Mouse (Mus musculus) kidney, embryonic 15.5 days (tissue): ENCODE results near the gene Atrnl1. TPM values are rescaled to one million over a fixed set of nuclear protein-coding genes. Genes with fewer than 3 reads are reported as not detected.
A peak's percentile ranks its signal among the peaks of the same experiment; 100 is the strongest.

Experiments
- ATAC-seq: fragments of 200-750 bp; cut with Nextera tagmentation; replicated peaks from 2 replicates; pipeline ENCODE4 v1.8.0; 2017; ENCODE audit warnings: moderate TSS enrichment; ENCODE audit not compliant: low FRiP score
- H3K27ac ChIP-seq: fragments of 300-500 bp; sonication (generic); 2 replicates; pipeline ENCODE4 v1.5.1; 2015; ENCODE audit warnings: mild to moderate bottlenecking, inconsistent platforms
- H3K27me3 ChIP-seq: fragments of 300-500 bp; sonication (generic); 2 replicates; pipeline ENCODE4 v1.6.1; 2015; ENCODE audit warnings: inconsistent platforms
- H3K36me3 ChIP-seq: fragments of 300-500 bp; sonication (generic); 2 replicates; pipeline ENCODE4 v1.6.1; 2015; ENCODE audit warnings: inconsistent platforms
- H3K4me1 ChIP-seq: fragments of 300-500 bp; sonication (generic); 2 replicates; pipeline ENCODE4 v1.6.1; 2015; ENCODE audit warnings: inconsistent platforms
- H3K4me2 ChIP-seq: fragments of 300-500 bp; sonication (generic); 2 replicates; pipeline ENCODE4 v1.6.1; 2015; ENCODE audit warnings: moderate library complexity, mild to moderate bottlenecking, inconsistent platforms
- H3K4me3 ChIP-seq: fragments of 300-500 bp; sonication (generic); replicated peaks from 2 replicates; pipeline ENCODE4 v1.5.1; 2015; ENCODE audit warnings: mild to moderate bottlenecking, inconsistent platforms
- H3K9ac ChIP-seq: fragments of 300-500 bp; sonication (generic); 2 replicates; pipeline ENCODE4 v1.6.1; 2015; ENCODE audit warnings: mild to moderate bottlenecking, inconsistent platforms
- H3K9me3 ChIP-seq: fragments of 300-500 bp; sonication (generic); replicated peaks from 2 replicates; pipeline ENCODE4 v1.6.1; 2016; ENCODE audit warnings: inconsistent platforms
- WGBS: fragments of 180-500 bp; shearing (Covaris S2); methylation state at CpG from one replicate; pipeline ENCODE4 v1.1.7; 2015; ENCODE audit warnings: mixed read lengths; 5-methylcytosine and 5-hydroxymethylcytosine counted together
- polyA plus RNA-seq: library from polyadenylated mRNA; unstranded; fragments of >200 nt; fragmentation: Nextera tagmentation; extraction: Ambion mirVana; gene quantifications from 2 replicates; pipeline ENCODE4 v1.2.1, GENCODE M21; 2015

Atrnl1 gene
- polyA plus RNA-seq, 1 experiment from 2014 or later = 9.2 TPM

GRCm38 (mm10) chr19:58123620-58124019 lies 512.8 kb downstream of the Atrnl1 start:
- H3K9me3 ChIP-seq = no peaks in the 10 kb centered on the region
- H3K4me3 ChIP-seq = no peak overlapping the region
- 93% methylated on average over 3 of the region's 3 CpGs for WGBS
- no peaks in the 10 kb centered on the region; the same call in 1 of the 2 replicates for H3K36me3 ChIP-seq
- no peak overlapping the region for H3K9ac ChIP-seq
- no peak for ATAC-seq
- H3K4me2 ChIP-seq = no peak overlapping the region
- no peak overlapping the region for H3K27ac ChIP-seq
- H3K27me3 ChIP-seq = no peaks in the 10 kb centered on the region
- peaks cover 41% of the 10 kb centered on the region for H3K4me1 ChIP-seq

- no peak overlapping the region for H3K9ac ChIP-seq
- no peak overlapping the region for H3K27ac ChIP-seq
- H3K4me1 ChIP-seq = peaks cover 31% of the 10 kb centered on the region
- no peaks in the 10 kb centered on the region; the same call in 1 of the 2 replicates for H3K36me3 ChIP-seq
- peak overlapping the region; percentile 51 for H3K4me2 ChIP-seq
- H3K27me3 ChIP-seq = no peaks in the 10 kb centered on the region
- WGBS = 31% methylated on average over 5 of the region's 5 CpGs
- no peak for ATAC-seq
- no peak overlapping the region for H3K4me3 ChIP-seq
- H3K9me3 ChIP-seq = no peaks in the 10 kb centered on the region
These were observed 513.7 kb downstream of the Atrnl1 start for GRCm38 (mm10) chr19:58124566-58124965.

- Histone ChIP-seq H3K4me2 (peak overlapping the region; percentile 51), H3K27me3 (no peaks in the 10 kb centered on the region), H3K27ac (no peak overlapping the region), H3K9ac (no peak overlapping the region), H3K9me3 (no peaks in the 10 kb centered on the region; the same call in 1 of the 2 replicates), H3K36me3 (no peaks in the 10 kb centered on the region; the same call in 1 of the 2 replicates), H3K4me1 (peaks cover 27% of the 10 kb centered on the region), H3K4me3 (peak overlapping the region; percentile 18; the same call in 1 of the 2 replicates)
- WGBS = 15% methylated on average over 14 of the region's 14 CpGs
- peak; percentile 56; the same call in 1 of the 2 replicates for ATAC-seq
These were observed 514.2 kb downstream of the Atrnl1 start for GRCm38 (mm10) chr19:58125010-58125409.

DNA sequence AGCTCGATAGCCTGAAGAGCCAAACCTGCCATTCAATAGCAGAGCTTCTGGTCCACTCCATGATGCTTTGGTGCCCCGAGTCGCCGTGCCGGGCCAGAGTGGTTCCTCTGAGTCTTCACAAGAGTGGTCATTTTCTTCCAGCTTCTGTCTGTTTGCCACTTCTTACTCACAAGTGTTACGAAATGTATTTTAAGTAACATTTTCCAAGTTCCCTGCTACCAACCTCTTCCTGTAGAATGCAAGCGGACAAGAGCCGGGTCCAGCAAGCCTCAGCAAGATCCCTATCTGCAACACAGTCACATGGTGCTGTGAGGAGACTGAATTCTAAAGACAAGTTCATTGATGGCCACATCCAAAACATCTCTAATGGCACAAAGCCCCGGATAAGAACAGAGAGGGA lies 521.1 kb downstream of the Atrnl1 start:
- no peak overlapping the region for H3K27ac ChIP-seq
- no peak overlapping the region for H3K4me2 ChIP-seq
- H3K9me3 ChIP-seq = no peaks in the 10 kb centered on the region; the same call in 1 of the 2 replicates
- ATAC-seq = no peak
- H3K9ac ChIP-seq = no peak overlapping the region
- no peaks in the 10 kb centered on the region for H3K4me1 ChIP-seq
- no peak overlapping the region for H3K4me3 ChIP-seq
- peaks cover 14% of the 10 kb centered on the region for H3K36me3 ChIP-seq
- no peaks in the 10 kb centered on the region for H3K27me3 ChIP-seq
- 92% methylated on average over 9 of the region's 9 CpGs for WGBS

DNA sequence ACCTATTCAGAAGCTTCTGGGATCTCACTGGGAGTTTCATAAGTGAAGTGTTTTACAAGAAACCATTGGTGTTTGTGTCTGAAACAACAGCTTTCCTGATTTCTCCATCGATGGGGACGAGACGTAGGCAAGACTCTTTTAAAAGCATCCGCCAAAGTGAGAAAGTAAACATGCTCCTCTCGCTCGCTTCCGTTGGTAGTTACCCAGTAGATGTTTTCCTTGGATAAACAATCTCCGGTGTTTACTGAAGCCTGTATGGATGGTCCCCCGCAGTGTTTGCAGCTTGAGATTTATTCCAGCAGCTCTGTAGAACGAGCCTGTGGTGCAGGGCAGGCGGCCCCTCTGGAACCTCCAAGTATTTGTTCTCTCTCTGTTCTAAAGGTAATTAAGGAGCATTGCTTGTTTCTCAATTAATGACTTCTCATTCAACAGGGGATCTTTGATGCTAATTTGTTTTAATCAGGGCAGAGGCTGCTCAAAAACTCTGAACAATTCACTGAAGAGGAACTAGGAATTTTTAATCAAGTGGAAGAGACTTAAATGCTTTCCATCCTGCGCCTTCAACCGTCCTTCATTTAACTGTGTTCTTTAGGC lies 529.5 kb downstream of the Atrnl1 start:
- no peak for ATAC-seq
- Histone ChIP-seq H3K27me3 (no peaks in the 10 kb centered on the region), H3K9me3 (no peaks in the 10 kb centered on the region), H3K4me1 (peaks cover 11% of the 10 kb centered on the region), H3K4me3 (no peak overlapping the region), H3K27ac (no peak overlapping the region), H3K36me3 (no peaks in the 10 kb centered on the region), H3K4me2 (no peak overlapping the region), H3K9ac (no peak overlapping the region)
- WGBS = 24% methylated on average over 13 of the region's 13 CpGs

- no peak overlapping the region for H3K27ac ChIP-seq
- 0 out of 2 replicates have a peak, but pooled peaks cover 6% of the 10 kb centered on the region for H3K4me1 ChIP-seq
- no peak overlapping the region for H3K9ac ChIP-seq
- no peaks in the 10 kb centered on the region for H3K27me3 ChIP-seq
- ATAC-seq = no peak
- H3K4me2 ChIP-seq = no peak overlapping the region
- no peaks in the 10 kb centered on the region for H3K36me3 ChIP-seq
- no peak overlapping the region for H3K4me3 ChIP-seq
- no peaks in the 10 kb centered on the region for H3K9me3 ChIP-seq
- WGBS = 84% methylated on average over 7 of the region's 7 CpGs
These were observed 533.1 kb downstream of the Atrnl1 start for GRCm38 (mm10) chr19:58143853-58144454.

DNA sequence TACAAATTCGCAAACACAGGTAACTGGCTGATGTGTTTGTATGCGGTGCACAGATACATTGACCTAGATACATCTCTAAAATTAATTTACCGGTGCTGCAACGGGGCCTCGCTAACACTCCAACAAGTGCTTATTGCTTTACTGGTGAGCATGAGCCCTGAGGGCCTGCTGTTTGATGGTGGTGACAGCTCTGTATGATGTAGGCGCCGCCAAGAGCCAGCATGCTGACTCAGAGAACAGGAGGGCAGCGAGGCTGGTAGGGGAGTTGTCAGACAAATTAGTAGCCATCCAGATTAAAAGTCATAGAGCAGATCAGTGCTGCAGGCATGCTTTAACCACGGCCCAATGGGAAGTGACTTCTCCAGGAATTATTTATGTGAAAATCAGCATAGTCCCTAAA lies 534.7 kb downstream of the Atrnl1 start:
- H3K9me3 ChIP-seq = no peaks in the 10 kb centered on the region
- H3K27me3 ChIP-seq = no peaks in the 10 kb centered on the region
- no peaks in the 10 kb centered on the region for H3K36me3 ChIP-seq
- no peak overlapping the region for H3K4me3 ChIP-seq
- H3K27ac ChIP-seq = no peak overlapping the region
- no peak for ATAC-seq
- 0 out of 2 replicates have a peak, but pooled peaks cover 2% of the 10 kb centered on the region for H3K4me1 ChIP-seq
- no peak overlapping the region for H3K9ac ChIP-seq
- 75% methylated on average over 9 of the region's 9 CpGs for WGBS
- no peak overlapping the region for H3K4me2 ChIP-seq

DNA sequence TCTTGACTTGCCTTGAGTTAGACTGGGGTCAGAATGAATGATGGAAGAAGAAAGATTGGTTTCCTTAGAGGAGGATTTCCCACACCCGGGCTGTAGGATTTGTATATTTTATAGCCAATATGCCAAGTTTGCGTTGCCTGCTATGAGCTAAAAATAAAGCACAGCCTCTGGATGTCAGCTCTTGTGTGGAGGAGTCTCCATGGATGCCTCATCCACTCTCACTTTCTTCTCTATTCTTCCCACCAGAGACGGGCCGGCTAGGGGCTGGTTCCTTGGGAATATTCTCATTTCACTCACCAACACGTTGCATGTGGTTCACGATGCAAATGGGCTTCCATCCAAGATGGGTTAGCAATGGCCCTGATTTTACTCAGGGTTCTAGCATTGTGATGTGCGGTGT lies 540.4 kb downstream of the Atrnl1 start:
- H3K36me3 ChIP-seq = no peaks in the 10 kb centered on the region
- H3K9me3 ChIP-seq = no peaks in the 10 kb centered on the region
- H3K4me1 ChIP-seq = no peaks in the 10 kb centered on the region
- no peak overlapping the region for H3K27ac ChIP-seq
- H3K4me2 ChIP-seq = no peak overlapping the region
- H3K9ac ChIP-seq = no peak overlapping the region
- WGBS = 82% methylated on average over 7 of the region's 7 CpGs
- H3K4me3 ChIP-seq = no peak overlapping the region
- H3K27me3 ChIP-seq = no peaks in the 10 kb centered on the region
- ATAC-seq = no peak

GRCm38 (mm10) chr19:58161569-58161968 lies 550.7 kb downstream of the Atrnl1 start:
- Histone ChIP-seq H3K9ac (no peak overlapping the region), H3K9me3 (no peaks in the 10 kb centered on the region), H3K27me3 (no peaks in the 10 kb centered on the region), H3K36me3 (no peaks in the 10 kb centered on the region), H3K4me1 (peaks cover 8% of the 10 kb centered on the region), H3K4me2 (no peak overlapping the region), H3K27ac (no peak overlapping the region), H3K4me3 (no peak overlapping the region)
- ATAC-seq = no peak
- 86% methylated on average over 9 of the region's 9 CpGs for WGBS

DNA sequence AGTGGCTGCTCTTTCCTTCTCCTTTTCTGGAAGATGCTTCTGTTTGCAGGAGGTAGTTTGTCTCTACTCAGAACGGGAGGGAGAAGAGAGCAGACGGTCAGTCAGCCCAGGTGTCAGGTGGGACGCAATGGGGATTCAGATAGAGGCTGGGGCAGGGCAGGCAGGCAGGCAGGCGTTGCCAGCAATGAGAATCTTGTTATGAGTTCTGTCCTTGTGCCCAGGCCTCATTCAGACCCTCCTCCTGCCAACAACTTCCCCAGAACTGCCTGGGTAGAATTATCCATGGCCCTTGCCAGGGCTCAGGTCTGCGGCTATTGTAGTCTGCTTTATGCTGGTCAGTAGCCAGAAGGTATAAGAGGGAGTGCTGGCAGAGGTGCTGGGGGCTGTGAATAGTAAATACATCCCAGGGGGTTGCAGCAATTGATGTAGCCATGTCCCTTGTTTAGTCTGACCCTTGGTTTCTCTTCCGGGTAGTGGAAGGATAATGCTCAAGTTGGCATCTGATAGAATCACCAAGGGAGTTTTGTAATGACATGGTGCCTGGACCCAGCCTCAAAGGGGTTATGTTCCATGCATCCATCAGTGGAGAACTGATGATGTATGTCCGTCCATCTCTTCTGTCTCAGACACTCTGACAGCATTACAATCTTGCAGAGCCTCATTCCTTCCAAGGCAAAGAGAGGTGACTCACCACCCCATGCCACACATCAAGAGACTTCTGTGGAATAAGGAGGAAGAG lies 554.2 kb downstream of the Atrnl1 start:
- no peak overlapping the region for H3K9ac ChIP-seq
- H3K27me3 ChIP-seq = peaks cover 5% of the 10 kb centered on the region; the same call in 1 of the 2 replicates
- no peaks in the 10 kb centered on the region for H3K36me3 ChIP-seq
- H3K4me1 ChIP-seq = peaks cover 8% of the 10 kb centered on the region
- no peak overlapping the region for H3K4me3 ChIP-seq
- H3K27ac ChIP-seq = no peak overlapping the region
- no peak for ATAC-seq
- no peak overlapping the region for H3K4me2 ChIP-seq
- H3K9me3 ChIP-seq = no peaks in the 10 kb centered on the region
- WGBS = 82% methylated on average over 7 of the region's 7 CpGs

GRCm38 (mm10) chr19:58165635-58166015 lies 554.8 kb downstream of the Atrnl1 start:
- no peak overlapping the region for H3K4me2 ChIP-seq
- H3K36me3 ChIP-seq = no peaks in the 10 kb centered on the region
- H3K9ac ChIP-seq = no peak overlapping the region
- ATAC-seq = no peak
- whole genome bisulfite sequencing = 43% methylated on average over 9 of the region's 9 CpGs
- H3K9me3 ChIP-seq = no peaks in the 10 kb centered on the region
- H3K27ac ChIP-seq = no peak overlapping the region
- H3K27me3 ChIP-seq = peaks cover 7% of the 10 kb centered on the region; the same call in 1 of the 2 replicates
- no peak overlapping the region for H3K4me3 ChIP-seq
- peaks cover 8% of the 10 kb centered on the region for H3K4me1 ChIP-seq

- Histone ChIP-seq H3K4me2 (no peak overlapping the region), H3K9me3 (no peaks in the 10 kb centered on the region), H3K27ac (no peak overlapping the region), H3K36me3 (no peaks in the 10 kb centered on the region), H3K4me1 (peaks cover 8% of the 10 kb centered on the region), H3K9ac (no peak overlapping the region), H3K4me3 (no peak overlapping the region), H3K27me3 (peaks cover 10% of the 10 kb centered on the region; the same call in 1 of the 2 replicates)
- 74% methylated on average over 6 of the region's 6 CpGs for WGBS
- ATAC-seq = no peak
These were observed 555.3 kb downstream of the Atrnl1 start for GRCm38 (mm10) chr19:58166147-58166546.
